Mouse (Mus musculus) gastrocnemius, postnatal 10 days (tissue): ENCODE measurements at regions not wholly inside any gene's neighbourhood (a gene's known extent, or its start where the extent isn't known, plus 50 kb on each side); places are given as distances from the start of the nearest gene placed in this dataset.
"Not testable (repeated sequence)": the region's sequence is repeated elsewhere in the genome, so short reads cannot be mapped to it uniquely, and the experiment has no call there.

Experiments
- DNase-seq: peaks from one replicate; pipeline ENCODE4 v3.0.0; 2021; ENCODE audit warnings: mixed read lengths

DNA sequence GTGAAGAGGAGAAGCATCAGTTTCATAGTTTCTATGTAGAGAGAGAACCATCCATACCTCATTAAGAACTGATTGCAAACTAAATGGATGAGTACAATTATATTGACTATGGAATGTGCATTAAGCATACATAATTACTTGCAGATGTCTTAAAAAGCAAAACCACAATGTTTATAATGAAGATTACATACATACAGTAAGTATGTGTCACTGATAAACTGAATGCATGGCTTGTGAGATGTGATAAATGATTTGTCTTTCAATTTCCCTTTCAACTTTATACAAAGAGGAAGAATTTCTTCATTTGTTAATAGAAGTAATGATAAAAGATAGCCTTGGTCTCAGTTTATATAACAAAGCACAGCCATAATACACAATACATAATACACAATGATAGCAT is 1939.3 kb downstream of the 9330182O14Rik start:
- DNase-seq: no peak

DNA sequence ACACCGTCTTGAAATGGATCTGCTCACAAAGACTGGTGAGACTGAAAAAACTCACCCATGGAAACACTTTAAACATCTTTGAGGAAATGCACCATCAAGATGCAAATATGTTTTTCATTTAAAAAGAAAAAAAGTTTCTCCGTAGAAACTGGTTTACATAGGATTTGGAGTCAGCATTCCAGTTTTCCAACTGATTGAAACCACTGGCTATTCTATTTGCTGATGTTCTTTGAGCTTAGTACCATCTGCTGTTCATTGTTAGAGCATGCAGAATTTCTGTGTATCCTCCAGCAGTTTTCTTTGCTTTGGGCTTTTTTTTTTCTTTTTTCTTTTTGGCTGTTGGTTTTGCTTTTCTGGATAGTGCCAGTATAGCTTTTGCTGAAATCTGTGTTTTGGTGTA is 1948.3 kb downstream of the 9330182O14Rik start:
- DNase-seq: no peak

DNA sequence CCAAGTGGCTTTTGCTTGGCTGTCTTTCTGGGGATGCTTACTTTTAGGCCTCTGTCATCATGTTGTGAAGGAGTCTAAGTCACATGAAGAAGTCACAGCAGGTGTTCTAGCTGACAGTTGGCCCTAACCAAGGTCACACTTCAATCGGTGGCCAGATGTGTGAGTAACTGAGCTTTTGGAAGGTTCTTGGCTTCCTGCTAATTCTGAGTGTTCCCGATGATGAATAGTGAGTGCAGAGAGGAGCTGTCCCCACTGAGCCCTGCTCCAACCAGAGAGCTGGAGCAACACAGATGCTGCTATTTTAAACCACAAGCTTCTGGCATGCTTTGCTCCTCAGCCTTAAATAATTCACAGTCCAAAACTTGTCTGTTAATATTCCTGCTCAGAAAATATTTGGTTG is 1966.6 kb downstream of the 9330182O14Rik start:
- DNase-seq: peak; percentile 3

DNA sequence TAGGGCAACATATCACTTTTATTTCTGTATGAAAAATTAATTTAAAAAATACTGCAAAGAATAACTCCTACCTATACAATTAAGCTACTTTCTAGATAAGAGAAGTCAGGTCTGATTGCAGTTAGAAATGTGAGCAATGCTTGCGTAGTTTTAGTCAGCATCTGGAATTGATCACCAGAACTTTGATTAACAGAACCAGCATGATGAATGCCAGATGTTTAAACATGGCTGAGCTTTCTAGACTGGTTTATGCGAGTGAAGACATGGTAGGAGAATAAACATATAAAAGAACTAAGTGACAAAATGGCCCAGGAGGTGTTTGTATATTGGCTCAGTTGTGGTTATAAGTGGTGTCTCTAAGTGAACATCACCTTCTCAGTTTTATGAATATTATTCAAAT is 1970.7 kb downstream of the 9330182O14Rik start:
- DNase-seq: no peak

DNA sequence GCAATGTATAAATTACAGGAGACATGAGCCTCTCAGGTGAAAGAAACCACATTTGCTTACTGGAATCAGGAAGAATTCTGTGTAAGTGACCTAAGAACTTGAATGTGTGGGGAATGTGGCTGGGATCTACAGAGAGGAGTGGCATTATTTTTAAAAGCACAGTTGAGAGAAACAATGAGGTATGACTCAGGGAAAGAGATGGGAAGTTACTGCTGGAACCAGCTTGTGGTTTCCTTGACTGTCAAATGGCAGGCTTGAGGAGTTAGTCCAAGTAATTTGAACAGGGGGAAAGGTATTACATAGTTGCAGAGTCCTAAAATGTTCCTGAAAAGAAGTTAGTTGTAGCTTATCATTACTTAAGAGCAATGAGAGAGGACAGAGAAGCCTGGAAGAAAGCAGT is 1972.9 kb downstream of the 9330182O14Rik start:
- no peak for DNase-seq

DNA sequence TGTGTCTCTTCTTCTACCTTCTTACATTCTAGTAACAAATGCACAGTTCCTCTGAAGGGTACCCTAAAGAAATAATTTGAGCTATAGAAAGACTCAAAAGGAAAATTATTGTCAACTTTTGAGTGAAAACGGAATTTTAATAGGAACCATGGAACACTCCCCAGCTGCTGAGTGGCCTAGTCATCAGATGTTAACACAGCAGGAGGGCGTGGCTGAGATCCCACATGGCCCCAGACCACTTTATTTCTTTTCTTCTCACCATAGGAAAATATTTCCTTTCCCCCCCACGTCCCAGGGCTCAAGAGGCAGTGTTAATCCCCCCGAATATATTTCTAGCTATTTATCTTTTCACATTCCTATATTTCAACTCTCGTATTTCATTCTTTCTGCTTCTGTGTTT is 1977.6 kb downstream of the 9330182O14Rik start:
- no peak for DNase-seq

DNA sequence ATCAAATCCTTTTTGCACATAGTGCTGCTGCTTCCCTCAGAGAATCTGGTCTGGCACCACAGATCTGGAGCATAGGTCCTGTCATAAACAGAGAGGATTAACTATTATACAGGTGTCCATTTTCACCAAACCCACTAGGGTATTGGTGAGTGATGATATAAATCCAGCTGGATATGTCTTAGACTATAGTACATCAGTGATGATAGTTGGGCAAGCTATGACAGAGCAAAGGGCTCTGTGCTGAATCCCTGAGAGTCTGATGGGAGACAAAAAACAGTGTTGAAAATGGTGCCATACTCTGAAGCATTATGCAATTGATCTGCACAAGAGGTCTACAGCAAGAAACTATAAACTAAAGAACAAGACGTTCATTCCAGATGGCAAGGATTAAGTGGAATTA is 1993.3 kb downstream of the 9330182O14Rik start:
- DNase-seq: no peak

DNA sequence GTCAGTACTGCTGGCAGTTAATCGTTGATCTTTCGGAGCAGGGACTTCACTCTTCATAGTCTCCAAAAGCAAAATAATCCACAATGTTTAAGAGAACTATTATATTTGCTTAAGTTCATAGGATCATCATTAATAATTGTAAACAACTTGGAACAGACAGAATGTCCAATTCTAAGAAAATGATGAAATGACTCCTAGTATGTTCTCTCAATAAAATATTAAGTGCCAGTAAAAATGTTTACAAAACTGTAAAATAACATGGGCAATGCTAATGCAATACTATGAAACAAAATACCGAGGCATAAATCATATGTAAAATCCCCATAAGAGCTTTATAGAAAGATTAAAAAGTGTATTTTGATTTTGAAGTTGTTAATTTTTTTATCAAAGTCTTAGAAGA is 1994.8 kb downstream of the 9330182O14Rik start:
- no peak for DNase-seq

DNA sequence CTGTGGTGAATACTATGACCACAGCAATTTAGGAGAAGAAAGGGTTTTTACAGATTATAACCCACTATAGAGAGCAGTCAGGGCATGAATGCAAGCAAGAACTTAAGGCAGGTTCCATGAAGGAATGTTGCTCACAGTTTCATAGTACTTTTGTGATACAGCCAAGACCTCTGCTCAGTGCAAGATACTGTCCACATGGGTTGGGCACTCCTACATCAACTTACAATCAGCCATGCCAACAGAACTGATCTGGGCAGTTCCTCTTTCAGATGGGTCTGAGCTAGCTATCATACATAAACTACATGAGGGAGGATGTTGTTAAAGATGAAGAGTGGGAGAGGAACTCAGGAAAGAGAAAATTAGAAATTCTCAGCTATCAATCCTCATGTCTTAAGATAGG is 2032.4 kb downstream of the 9330182O14Rik start:
- DNase-seq: no peak

DNA sequence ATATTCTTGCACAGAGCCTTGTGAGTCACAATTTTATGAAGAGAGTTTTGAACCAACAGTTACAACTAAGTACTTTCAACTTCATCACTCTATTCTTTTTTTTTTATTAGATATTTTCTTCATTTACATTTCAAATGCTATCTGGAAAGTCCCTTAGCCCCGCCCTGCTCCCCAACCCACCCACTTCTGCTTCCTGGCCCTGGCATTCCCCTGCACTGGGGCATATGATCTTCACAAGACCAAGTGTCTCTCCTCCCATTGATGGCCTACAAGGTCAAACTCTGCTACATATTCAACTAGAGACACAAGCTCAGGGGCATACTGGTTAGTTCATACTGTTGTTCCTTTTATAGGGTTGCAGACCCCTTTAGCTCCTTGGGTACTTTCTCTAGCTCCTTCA is 2043.6 kb downstream of the 9330182O14Rik start:
- not testable (repeated sequence) for DNase-seq

DNA sequence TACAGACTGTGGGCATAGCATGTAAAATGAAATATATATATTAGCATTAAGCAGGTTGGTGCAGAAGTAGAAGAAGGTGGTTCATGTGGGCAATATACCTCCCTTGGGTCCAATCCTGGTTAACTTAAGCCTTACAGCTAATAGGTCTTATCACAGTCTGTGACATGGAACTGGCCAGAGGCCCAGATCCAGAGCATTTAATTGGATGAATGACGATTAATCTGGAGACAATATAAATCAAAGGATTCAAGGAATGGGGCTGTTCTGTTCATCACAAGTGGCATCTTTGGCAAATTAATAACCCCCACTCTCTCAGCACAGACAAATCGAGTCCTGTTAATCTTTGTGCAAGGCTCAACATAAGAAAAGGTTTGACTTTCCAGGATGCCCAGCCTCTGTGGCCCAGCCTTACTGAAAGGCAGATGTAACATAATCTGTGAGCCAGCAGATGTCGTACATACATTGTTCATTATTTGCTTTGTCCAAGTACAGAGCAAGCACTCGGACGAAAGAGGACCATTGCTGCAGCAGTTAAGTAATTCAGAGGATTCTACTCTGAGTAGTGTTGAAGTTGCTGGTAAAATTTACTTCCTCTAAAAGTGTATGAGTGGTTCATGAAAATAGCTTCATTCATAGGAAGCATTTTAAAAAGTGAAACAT is 2073.2 kb downstream of the 9330182O14Rik start:
- DNase-seq: no peak

DNA sequence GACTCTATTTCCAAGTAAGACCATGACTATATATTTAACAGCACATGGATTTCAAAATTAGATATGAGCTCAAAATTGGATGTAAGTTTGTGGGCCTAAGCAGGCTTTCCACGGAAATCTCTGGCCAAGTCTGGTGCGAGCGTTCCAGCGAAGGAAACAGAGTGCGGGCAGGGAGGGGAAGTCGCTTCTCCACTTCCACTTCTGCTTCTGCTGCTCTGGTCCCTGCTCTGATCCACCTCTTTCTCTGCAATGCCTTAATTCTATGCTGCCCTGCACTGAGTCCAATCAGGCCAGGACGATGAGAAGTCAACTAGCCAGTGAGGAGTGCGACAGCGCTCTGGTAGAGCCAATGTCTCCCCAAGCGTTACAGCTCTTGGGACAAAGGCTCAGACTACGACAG is 2085.3 kb downstream of the 9330182O14Rik start:
- DNase-seq: no peak

DNA sequence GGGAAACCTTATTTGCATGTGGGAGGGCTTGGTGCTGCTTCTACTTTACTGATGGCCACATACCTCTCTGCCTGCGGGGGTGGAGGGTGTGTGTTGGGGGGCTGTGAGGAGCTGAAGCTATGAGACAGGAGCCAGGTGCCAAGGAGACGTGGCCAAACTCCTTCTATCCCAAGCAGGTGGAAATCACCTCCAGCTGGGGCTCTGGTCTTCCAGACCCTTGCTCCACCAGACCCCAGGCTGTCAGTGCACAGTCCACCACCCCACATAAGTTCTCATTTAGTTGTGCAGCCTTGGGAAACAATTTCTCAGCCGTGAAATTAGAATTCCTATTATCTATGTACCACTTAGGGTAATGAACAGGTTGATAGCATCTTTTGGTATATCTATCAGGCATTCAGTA is 2085.8 kb downstream of the 9330182O14Rik start:
- no peak for DNase-seq

DNA sequence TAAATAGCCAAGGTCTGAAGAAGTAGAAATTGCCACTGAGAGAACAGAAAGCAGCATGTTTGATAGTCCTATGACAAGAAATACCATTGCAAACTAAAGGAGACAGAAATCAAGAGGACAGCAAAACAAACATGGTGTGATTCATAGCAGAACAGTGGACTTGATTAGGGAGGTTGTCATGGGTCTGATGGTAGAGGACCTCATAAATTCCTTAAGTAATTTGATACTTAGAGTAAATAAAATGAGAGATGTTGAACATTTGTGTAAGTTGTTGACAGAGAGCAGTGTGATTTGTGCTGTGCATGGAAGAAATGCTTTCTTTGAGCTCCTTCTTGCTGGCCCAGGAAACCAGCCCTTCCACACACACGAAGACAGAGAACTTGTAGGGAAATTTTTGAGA is 2090.8 kb downstream of the 9330182O14Rik start:
- no peak for DNase-seq

DNA sequence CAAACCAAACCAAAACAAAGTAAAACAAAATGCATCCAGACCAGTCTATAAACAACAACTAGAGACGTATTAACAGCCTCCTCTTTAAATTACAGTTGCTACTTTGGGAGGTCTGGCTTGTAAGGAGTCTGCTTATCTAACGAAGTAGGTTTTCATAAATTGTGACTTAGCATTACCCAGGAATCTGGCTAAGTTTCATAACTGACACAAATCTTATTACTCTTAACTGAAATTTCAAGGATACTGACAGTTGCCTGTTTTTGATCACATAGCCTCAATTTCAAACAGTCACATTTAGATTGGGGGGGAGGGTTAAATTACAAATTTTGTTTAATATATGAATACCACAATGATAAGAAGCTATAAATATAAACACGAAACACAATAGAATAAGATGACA is 2097.5 kb downstream of the 9330182O14Rik start:
- no peak for DNase-seq

DNA sequence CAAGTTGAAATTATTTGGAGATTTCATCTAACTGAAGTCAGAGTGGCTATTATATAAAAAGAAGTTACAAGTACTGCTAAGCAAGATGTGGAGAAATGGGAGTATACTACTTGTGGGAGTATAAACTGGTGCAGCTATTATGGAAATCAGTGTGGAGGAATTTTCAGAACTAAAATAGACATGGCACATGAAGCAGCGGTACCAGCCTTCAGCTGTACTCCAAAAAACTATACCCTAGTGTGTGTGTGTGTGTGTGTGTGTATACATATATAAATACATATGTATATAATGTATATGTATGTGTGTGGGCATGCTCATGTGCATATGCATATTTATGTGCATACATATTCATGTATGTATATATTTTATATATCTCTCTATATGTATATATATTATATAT is 2112.6 kb downstream of the 9330182O14Rik start:
- DNase-seq: no peak

DNA sequence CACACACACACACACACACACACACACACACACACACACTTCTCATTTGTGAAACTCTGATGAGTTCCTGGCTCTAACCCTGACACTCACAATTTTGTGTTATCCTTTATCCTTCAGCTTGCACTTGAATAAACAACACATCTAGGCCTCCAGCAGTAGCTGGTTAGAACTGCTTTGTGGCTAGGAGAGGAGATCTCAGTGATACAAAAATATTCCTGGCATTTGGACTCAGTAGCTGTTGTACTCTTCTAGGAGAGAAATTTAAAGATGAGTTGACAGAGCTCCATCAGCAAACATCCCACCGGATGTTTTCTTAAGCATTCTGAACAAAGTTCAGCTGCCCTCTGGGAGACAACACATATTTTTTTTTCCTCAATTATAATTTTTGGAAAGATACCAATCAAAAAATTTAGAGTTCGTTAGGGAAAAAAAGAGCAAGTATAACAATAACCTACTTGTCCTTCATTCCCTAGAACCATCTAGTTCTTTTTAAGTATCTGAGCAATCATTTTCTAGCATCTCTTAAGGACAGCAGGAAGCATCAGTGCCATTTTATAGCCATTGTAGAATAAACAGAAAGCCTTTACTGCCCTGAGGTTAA is 2118.7 kb downstream of the 9330182O14Rik start:
- no peak for DNase-seq

DNA sequence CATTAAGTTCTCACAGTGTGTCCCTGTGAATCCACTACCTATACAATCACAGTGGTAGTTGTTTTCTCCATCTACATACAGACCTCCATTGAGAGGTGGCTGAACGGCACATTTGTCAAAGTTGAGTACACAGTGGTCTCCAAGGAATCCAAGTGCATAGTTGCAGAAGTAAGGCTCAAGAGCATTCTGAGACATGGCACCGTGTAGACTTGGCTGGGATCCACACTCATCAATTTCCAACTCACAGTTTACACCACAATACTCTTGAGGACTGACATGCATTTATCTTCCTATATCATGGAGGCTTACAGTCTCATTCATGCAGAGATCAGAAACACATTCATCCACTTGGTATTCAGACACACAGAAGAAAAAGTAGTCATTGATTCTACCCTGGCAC is 2122.2 kb downstream of the 9330182O14Rik start:
- DNase-seq: no peak

DNA sequence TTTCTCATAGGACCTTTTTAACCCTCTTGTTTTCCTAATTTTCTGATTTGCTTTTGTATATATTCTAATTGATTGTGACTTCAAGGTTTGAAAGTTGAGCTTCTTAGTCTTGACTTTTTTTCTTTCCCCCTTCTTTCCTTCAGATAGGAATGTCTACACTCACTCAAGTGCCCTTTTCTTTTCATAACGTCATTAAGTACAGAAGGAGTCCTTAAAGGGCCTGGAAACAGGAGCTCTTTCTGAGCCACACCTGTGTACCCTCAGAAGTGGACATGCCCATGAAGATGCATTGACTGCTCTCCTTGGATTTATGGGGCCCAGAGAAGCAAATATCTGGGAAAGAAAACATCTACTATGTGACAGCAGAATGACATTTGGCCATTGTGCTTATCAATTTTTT is 2141.0 kb downstream of the 9330182O14Rik start:
- DNase-seq: no peak

DNA sequence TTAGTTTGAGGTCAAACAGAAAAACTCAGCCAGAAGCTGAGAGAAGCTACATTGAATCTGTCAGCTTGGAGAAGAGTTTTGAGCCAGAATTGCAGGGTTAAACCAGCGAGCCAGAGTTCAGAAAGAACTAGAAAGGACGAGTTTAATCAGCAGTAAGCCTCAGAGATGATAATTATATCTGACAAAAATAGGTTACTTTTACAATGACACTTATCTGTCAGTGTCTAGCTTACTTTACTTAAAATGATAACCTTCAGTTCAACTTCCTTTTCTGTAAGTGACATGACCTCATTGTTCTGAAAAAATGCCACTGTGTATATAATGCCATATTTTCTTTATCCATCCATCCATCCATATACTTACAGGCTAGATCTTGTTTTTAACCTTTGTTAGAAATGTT is 2143.1 kb downstream of the 9330182O14Rik start:
- no peak for DNase-seq

DNA sequence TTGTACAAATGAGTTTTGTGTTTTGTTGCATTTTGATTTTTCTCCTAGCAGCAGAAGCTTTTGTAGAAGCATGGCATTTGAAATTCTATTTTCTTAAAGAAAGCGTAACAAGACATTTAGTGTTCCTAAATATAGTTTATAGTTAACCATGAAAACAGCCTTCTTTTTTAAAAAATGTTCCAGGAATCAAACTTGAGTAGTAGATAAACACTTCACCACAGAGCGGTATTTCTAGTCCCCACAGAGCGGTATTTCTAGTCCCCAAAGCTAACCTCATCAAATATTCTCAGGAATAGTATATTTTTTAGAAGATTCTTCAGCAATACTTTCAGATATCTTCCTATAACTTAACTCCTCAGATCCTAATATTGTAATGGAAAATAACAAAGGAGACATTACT is 2146.6 kb downstream of the 9330182O14Rik start:
- no peak for DNase-seq

DNA sequence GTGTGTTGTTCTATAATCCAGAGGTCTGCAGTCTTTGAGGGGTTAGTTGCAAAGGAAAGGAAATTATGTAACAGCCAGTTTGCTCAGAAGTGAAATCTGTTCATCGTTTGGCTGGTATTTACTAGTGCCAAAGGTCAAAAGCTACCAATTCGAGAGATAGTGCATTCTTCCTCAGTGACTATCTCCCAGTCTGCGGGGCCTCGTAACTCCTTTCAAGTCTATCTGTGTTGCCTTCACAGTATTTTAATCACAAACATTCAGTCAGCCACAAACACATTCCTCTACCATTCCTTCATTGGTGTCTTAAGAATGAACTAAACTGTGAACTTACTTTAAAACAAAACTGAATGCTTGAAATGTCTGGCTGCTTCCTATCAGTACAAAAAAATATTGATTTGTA is 2162.2 kb downstream of the 9330182O14Rik start:
- no peak for DNase-seq

DNA sequence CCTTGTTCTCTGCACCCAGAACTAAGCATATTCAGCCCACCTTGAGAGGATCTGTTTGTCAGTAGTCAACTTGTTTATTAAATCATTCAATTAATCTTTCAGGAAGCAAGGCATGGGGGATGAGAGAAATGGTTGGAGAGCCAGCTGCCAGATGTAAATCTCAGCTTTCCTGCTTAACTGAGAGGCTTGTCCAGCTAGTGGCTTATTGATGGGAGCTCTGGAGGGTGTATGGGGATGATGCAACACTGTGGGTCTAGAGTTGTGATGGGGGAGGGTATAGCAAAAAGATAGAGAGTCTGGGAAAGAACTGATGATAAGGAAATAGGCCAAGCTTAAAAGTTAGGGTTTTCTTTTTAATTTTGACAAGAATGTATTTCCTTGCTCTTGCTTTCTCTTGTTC is 2163.3 kb downstream of the 9330182O14Rik start:
- no peak for DNase-seq

DNA sequence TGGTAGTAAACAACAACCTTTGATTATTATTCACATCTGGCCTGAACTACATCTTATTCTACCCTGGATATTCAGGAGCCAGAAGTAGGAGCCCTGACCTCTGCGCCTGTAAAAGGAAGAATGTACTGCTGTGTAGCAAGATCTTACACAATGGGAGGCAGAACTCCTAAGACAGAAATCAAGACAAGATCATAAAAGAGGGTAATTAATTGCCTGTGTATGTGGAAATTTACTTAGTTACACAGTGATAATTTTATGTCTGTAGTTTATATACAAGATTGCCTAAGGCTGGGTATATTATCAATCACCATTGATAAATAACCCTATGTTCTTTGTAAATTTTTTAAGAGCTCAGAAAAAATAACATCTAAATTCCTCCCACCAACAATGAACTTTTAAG is 2167.8 kb downstream of the 9330182O14Rik start:
- no peak for DNase-seq

DNA sequence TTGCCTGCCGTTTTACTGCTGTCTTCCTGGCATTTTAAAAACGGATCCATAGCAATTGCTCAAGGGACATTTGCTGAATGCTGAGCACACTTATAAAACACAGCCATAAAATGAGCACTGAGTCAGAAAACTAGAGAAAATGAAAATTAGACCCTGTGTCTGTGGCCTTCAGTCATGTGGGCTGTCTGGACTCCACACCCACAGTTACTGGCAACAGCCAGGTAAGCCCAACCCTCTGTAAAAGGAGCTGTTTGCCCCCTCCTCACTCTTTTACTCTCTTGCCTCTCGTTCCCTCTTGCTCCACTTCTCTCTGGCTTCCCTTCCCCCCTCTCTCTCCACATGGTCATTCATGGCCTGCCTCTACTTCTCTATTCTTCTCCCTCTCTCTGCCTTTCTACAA is 2169.9 kb downstream of the 9330182O14Rik start:
- DNase-seq: no peak
